Mouse (Mus musculus) erythroblast, embryonic 14.5 days (primary cell): ENCODE results near the gene Calm3. TPM values are rescaled to one million over a fixed set of nuclear protein-coding genes. Genes with fewer than 3 reads are reported as not detected.
A peak's percentile ranks its signal among the peaks of the same experiment; 100 is the strongest.

Experiments
- H3K27me3 ChIP-seq: 2 replicates; pipeline ENCODE4 v1.6.1; 2012; ENCODE audit warnings: inconsistent platforms; ENCODE audit not compliant: control insufficient read depth
- H3K36me3 ChIP-seq: 2 replicates; pipeline ENCODE4 v1.6.1; 2012; ENCODE audit warnings: mild to moderate bottlenecking, inconsistent platforms; ENCODE audit not compliant: control insufficient read depth
- H3K4me1 ChIP-seq: 2 replicates; pipeline ENCODE4 v1.6.1; 2012; ENCODE audit warnings: inconsistent platforms; ENCODE audit not compliant: control insufficient read depth
- H3K4me3 ChIP-seq: replicated peaks from 2 replicates; pipeline ENCODE3; 2012; ENCODE audit warnings: moderate library complexity, mild to moderate bottlenecking, inconsistent platforms
- H3K9me3 ChIP-seq: 2 replicates; pipeline ENCODE4 v1.6.1; 2012; ENCODE audit warnings: low read length, inconsistent platforms, mixed read lengths; ENCODE audit not compliant: control insufficient read depth
- GATA1 ChIP-seq: IDR thresholded peaks from 2 replicates; pipeline ENCODE4 v1.6.1; 2012; ENCODE audit warnings: low read length, inconsistent platforms, mixed read lengths
- TAL1 ChIP-seq: IDR thresholded peaks from 3 replicates; pipeline ENCODE4 v1.6.1; 2012; ENCODE audit warnings: low read length, inconsistent platforms, mixed read lengths
- polyA plus RNA-seq: library from polyadenylated mRNA; stranded (reverse); fragments of >175 nt; gene quantifications from 2 replicates; pipeline ENCODE4 v1.2.3, GENCODE M21; 2012

Gene Calm3
- polyA plus RNA-seq, 1 experiment, result 185 TPM

GRCm38 (mm10) chr7:16874756-16875309, 49.1 kb downstream of the Calm3 start:
- TF ChIP-seq TAL1 (no peak), GATA1 (no peak)
- H3K4me3 ChIP-seq, result peak overlapping the region; percentile 62
- no peaks in the 10 kb centered on the region for H3K9me3 ChIP-seq
- H3K36me3 ChIP-seq, result no peaks in the 10 kb centered on the region; the same call in 1 of the 2 replicates
- peaks cover 21% of the 10 kb centered on the region for H3K27me3 ChIP-seq
- H3K4me1 ChIP-seq, result peaks cover 25% of the 10 kb centered on the region

GRCm38 (mm10) chr7:16874190-16874589, 49.7 kb downstream of the Calm3 start:
- Histone ChIP-seq H3K4me3 (peak overlapping the region; percentile 62), H3K4me1 (peaks cover 25% of the 10 kb centered on the region), H3K9me3 (no peaks in the 10 kb centered on the region), H3K36me3 (peaks cover 5% of the 10 kb centered on the region; the same call in 1 of the 2 replicates), H3K27me3 (peaks cover 21% of the 10 kb centered on the region)
- TF ChIP-seq TAL1, result no peak
- TF ChIP-seq GATA1, result no peak

DNA sequence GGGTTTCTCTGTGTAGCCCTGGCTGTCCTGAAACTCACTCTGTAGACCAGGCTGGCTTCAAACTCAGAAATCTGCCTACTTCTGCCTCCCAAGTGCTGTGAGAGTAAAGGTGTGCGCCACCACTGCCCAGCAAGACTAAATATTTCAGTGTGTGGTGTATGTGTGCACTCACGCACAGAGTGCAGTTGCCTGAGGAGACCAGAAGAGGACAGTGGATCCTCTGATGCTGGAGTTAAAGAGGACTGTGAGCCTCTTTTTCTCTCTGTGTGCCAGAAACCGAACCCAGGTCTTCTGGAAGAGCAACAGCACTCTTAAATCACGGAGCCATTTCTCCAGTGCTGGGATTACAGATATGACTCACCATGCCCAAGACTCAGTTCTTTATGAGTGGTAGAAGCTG, 50.5 kb downstream of the Calm3 start:
- TF ChIP-seq TAL1 (no peak), GATA1 (no peak)
- Histone ChIP-seq H3K27me3 (peaks cover 21% of the 10 kb centered on the region), H3K4me1 (peaks cover 25% of the 10 kb centered on the region)

DNA sequence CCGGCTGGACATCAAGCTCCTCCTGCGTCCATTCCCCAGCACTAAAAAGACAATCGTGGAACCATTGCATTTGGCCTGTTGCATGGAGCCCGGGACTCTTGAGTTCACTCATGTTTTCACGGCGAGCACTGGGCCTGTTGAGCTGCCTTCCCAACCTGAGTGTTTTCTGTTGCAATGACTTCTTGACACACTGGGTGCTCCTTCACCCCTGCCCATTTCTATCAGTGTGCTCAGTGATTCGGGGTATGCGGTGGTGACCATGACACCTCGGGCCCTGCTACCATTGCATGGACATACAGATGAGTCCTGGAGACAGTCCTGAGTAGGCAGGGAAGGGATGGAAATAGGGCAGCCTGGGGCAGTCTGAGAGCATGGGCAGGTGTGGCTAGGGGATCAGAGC, 51.4 kb downstream of the Calm3 start:
- Histone ChIP-seq H3K4me3 (no peak overlapping the region), H3K4me1 (peaks cover 25% of the 10 kb centered on the region), H3K36me3 (peaks cover 5% of the 10 kb centered on the region; the same call in 1 of the 2 replicates), H3K27me3 (peaks cover 21% of the 10 kb centered on the region), H3K9me3 (no peaks in the 10 kb centered on the region)
- no peak for TF ChIP-seq GATA1
- no peak for TF ChIP-seq TAL1

More for the DNA sequence above, 50.5 kb downstream of the Calm3 start:
- H3K9me3 ChIP-seq, result no peaks in the 10 kb centered on the region
- H3K4me3 ChIP-seq, result no peak overlapping the region
- H3K36me3 ChIP-seq, result peaks cover 5% of the 10 kb centered on the region; the same call in 1 of the 2 replicates

DNA sequence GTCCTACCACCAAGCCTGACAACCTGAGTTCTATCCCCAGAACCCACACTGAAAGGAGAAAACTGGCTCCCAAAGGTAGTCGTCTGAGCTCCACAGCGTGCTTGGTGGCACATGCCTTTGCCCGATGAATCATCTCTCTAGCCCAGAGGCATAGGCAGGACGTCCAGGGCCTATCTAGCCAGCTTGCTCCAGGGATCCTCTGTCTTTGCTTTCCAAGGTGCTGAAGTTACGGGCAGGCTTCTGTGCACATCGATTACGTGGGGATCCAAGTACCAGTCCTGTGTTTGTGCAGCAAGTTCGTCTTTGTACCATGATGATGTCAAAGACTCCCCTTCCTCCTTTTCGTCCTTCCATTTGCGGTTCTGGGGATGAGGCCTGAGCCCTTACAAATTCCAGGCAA, 52.3 kb downstream of the Calm3 start:
- peaks cover 14% of the 10 kb centered on the region for H3K27me3 ChIP-seq
- no peak overlapping the region for H3K4me3 ChIP-seq
- H3K36me3 ChIP-seq, result peaks cover 5% of the 10 kb centered on the region; the same call in 1 of the 2 replicates
- TF ChIP-seq TAL1 (no peak), GATA1 (no peak)
- no peaks in the 10 kb centered on the region for H3K9me3 ChIP-seq
- peaks cover 25% of the 10 kb centered on the region for H3K4me1 ChIP-seq

- H3K4me3 ChIP-seq, result no peak overlapping the region
Observed at GRCm38 (mm10) chr7:16869497-16869896, 54.4 kb downstream of the Calm3 start.

DNA sequence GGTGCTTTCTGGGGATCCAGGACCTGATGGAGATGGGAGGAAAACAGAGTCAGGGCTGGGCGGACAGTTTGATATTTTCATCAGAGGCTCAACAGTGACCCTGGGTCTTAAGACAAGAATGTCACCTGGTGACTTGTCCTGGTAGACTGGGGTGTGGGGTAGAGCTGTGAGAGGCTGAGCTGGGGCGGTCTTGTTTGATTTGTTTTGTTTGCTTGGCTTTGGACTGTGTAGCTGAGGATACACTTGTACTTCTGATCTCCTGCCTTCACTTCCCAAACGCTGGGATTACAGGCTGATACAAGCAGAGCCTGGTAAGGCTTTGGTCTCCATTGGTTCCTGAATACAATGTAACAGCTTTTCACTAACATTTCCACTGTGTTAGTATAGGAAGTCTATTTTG, 56.4 kb downstream of the Calm3 start:
- TF ChIP-seq TAL1 (no peak), GATA1 (no peak)
- Histone ChIP-seq H3K27me3 (no peaks in the 10 kb centered on the region), H3K4me3 (no peak overlapping the region), H3K36me3 (peaks cover 12% of the 10 kb centered on the region; the same call in 1 of the 2 replicates), H3K9me3 (no peaks in the 10 kb centered on the region), H3K4me1 (no peaks in the 10 kb centered on the region; the same call in 1 of the 2 replicates)

More at GRCm38 (mm10) chr7:16869497-16869896, 54.4 kb downstream of the Calm3 start:
- TF ChIP-seq GATA1 (no peak), TAL1 (no peak)
- no peaks in the 10 kb centered on the region; the same call in 1 of the 2 replicates for H3K27me3 ChIP-seq
- peaks cover 9% of the 10 kb centered on the region; the same call in 1 of the 2 replicates for H3K36me3 ChIP-seq
- no peaks in the 10 kb centered on the region for H3K9me3 ChIP-seq
- H3K4me1 ChIP-seq, result peaks cover 8% of the 10 kb centered on the region

Other genes with a start within 250 kb of the Calm3 start
- not detected in 2 replicates for gene Ceacam15, start 248.4 kb downstream of the Calm3 start, polyA plus RNA-seq
- not detected in 2 replicates for gene Ceacam9, start 202.2 kb downstream of the Calm3 start, polyA plus RNA-seq
- gene Ap2s1, start 185.7 kb downstream of the Calm3 start, polyA plus RNA-seq, result 136 and 162 TPM in 2 replicates
- 24.9 and 33.8 TPM in 2 replicates for gene Slc1a5, start 142.8 kb downstream of the Calm3 start, polyA plus RNA-seq
- 11.1 and 11.3 TPM in 2 replicates for gene Strn4, start 108.2 kb downstream of the Calm3 start, polyA plus RNA-seq
- 1.2 and 1.5 TPM in 2 replicates for gene Fkrp, start 107.4 kb downstream of the Calm3 start, polyA plus RNA-seq
- 0.61 and 0.66 TPM in 2 replicates for gene Prkd2, start 81.2 kb downstream of the Calm3 start, polyA plus RNA-seq
- 0.02 TPM in 2 replicates for gene Dact3, start 48.8 kb downstream of the Calm3 start, polyA plus RNA-seq
- gene Gng8, start 32.3 kb downstream of the Calm3 start, polyA plus RNA-seq, result not detected in 2 replicates
- 0.01 and 0.04 TPM in 2 replicates for gene Ptgir, start 17.6 kb downstream of the Calm3 start, polyA plus RNA-seq
- gene Pnmal2, start 20.6 kb upstream of the Calm3 start, polyA plus RNA-seq, result 0.02 TPM in 1 of 2 replicates, not detected in the other
- gene Pnmal1, start 35.6 kb upstream of the Calm3 start, polyA plus RNA-seq, result not detected in 2 replicates
- gene Gm42372, start 59.0 kb upstream of the Calm3 start, polyA plus RNA-seq, result not detected in 2 replicates
- gene Ccdc8, start 68.6 kb upstream of the Calm3 start, polyA plus RNA-seq, result 0.05 and 0.08 TPM in 2 replicates
- gene Ppp5c, start 103.8 kb upstream of the Calm3 start, polyA plus RNA-seq, result 7.3 and 7.7 TPM in 2 replicates
- 7.8 and 8.0 TPM in 2 replicates for gene Hif3a, start 138.3 kb upstream of the Calm3 start, polyA plus RNA-seq
- not detected in 2 replicates for gene Psg16, start 149.9 kb upstream of the Calm3 start, polyA plus RNA-seq
- not detected in 2 replicates for gene Ceacam3, start 226.2 kb upstream of the Calm3 start, polyA plus RNA-seq